10 mouse cellular contexts compared by ENCODE assay signal in genomic region chr5:117313909-117314308, GRCm38 (mm10). TPM values are rescaled to one million over a fixed set of nuclear protein-coding genes. Genes with fewer than 3 reads are reported as not detected.
DNase-seq lines count a peak whose midpoint lies in the region; ATAC-seq and TF ChIP-seq lines count a peak whose summit lies in the region.
"Had no signal": no experiment of that assay in that cellular context is flagged by ENCODE, and none has a peak within 500 bp of the region (broad histone marks: within the 10 kb centered on the region; RNA-seq: fewer than 3 reads in every experiment).

No protein-coding gene starts in this region.

- H3K4me2 ChIP-seq in forebrain, embryonic 13.5 days = peak overlapping the region; percentile 29
- H3K4me2 ChIP-seq in forebrain, embryonic 15.5 days (replicated peaks) = no peak overlapping the region
- H3K4me2 ChIP-seq in liver, embryonic 14.5 days (ENCODE audit: low read depth) = peak overlapping the region; percentile 58

- H3K27ac ChIP-seq in forebrain, embryonic 13.5 days = no peak overlapping the region
- H3K27ac ChIP-seq in forebrain, embryonic 15.5 days (replicated peaks) = no peak overlapping the region
- no peak overlapping the region for H3K27ac ChIP-seq in liver, embryonic 14.5 days

- H3K4me1 ChIP-seq in forebrain, embryonic 13.5 days = peaks cover 12% of the 10 kb centered on the region
- peaks cover 14% of the 10 kb centered on the region for H3K4me1 ChIP-seq in forebrain, embryonic 15.5 days
- peaks cover 67% of the 10 kb centered on the region for H3K4me1 ChIP-seq in E14TG2a.4 (replicated peaks; ENCODE audit: low read depth, low read length)
- H3K4me1 ChIP-seq in liver, embryonic 14.5 days (replicated peaks; ENCODE audit: control insufficient read depth in 2 of 2, insufficient read depth in 2 of 2, low read length in 1 of 2) = peaks cover 0 to 7% of the 10 kb centered on the region in 2 experiments; a peak in 2 of 4 replicates

- no peak for ATAC-seq in forebrain, embryonic 13.5 days
- no peak for ATAC-seq in forebrain, embryonic 15.5 days (replicated peaks)
- ATAC-seq in granulocyte monocyte progenitor cell, adult 5-6 weeks (replicated peaks; ENCODE audit: poor library complexity, severe bottlenecking) = 0 out of 2 replicates have a peak, but pooled peaks have one; percentile 6
- ATAC-seq in liver, embryonic 14.5 days (ENCODE audit: insufficient read depth) = no peak

- no peak for TF ChIP-seq EP300 in liver, embryonic 14.5 days (IDR thresholded peaks at IDR 0.05; ENCODE audit: low read depth)

- no peak overlapping the region for H3K9ac ChIP-seq in forebrain, embryonic 13.5 days
- H3K9ac ChIP-seq in forebrain, embryonic 15.5 days (replicated peaks) = no peak overlapping the region
- peak overlapping the region; percentile 6; the same call in 1 of the 2 replicates for H3K9ac ChIP-seq in liver, embryonic 14.5 days (replicated peaks)

- 46% methylated on average over 10 of the region's 10 CpGs for WGBS in forebrain, embryonic 13.5 days
- WGBS in forebrain, embryonic 15.5 days = 45% methylated on average over 10 of the region's 10 CpGs
- WGBS in liver, embryonic 14.5 days (ENCODE audit: insufficient replicate concordance) = 29% methylated on average over 10 of the region's 10 CpGs

- TF ChIP-seq CTCF in E14TG2a.4 (conservative IDR thresholded peaks at IDR 0.05; ENCODE audit: low read length) = no peak
- no peak for TF ChIP-seq CTCF in liver, embryonic 14.5 days (IDR thresholded peaks at IDR 0.05; ENCODE audit: low read depth)

- H3K27me3 ChIP-seq in forebrain, embryonic 13.5 days = peaks cover 24% of the 10 kb centered on the region; the same call in 1 of the 2 replicates
- H3K27me3 ChIP-seq in forebrain, embryonic 15.5 days = no peaks in the 10 kb centered on the region
- peaks cover 26% of the 10 kb centered on the region for H3K27me3 ChIP-seq in E14TG2a.4 (ENCODE audit: insufficient read depth, low read length)
- H3K27me3 ChIP-seq in liver, embryonic 14.5 days (ENCODE audit: control insufficient read depth, insufficient read depth, low read length) = peaks cover 19% of the 10 kb centered on the region

- no peaks in the 10 kb centered on the region for H3K36me3 ChIP-seq in forebrain, embryonic 13.5 days (ENCODE audit: poor library complexity, severe bottlenecking)
- no peaks in the 10 kb centered on the region for H3K36me3 ChIP-seq in forebrain, embryonic 15.5 days
- no peaks in the 10 kb centered on the region for H3K36me3 ChIP-seq in E14TG2a.4 (ENCODE audit: insufficient read depth, low read length)
- H3K36me3 ChIP-seq in liver, embryonic 14.5 days (replicated peaks; ENCODE audit: control insufficient read depth, insufficient read depth, low read depth) = no peaks in the 10 kb centered on the region

- H3K9me3 ChIP-seq in forebrain, embryonic 13.5 days (replicated peaks) = no peaks in the 10 kb centered on the region
- H3K9me3 ChIP-seq in forebrain, embryonic 15.5 days = no peaks in the 10 kb centered on the region
- H3K9me3 ChIP-seq in E14TG2a.4 (ENCODE audit: low read length) = no peaks in the 10 kb centered on the region
- no peaks in the 10 kb centered on the region for H3K9me3 ChIP-seq in liver, embryonic 14.5 days (ENCODE audit: control insufficient read depth, low read length)

- H3K4me3 ChIP-seq in forebrain, embryonic 13.5 days = no peak overlapping the region
- no peak overlapping the region for H3K4me3 ChIP-seq in forebrain, embryonic 15.5 days
- peak overlapping the region; percentile 65 for H3K4me3 ChIP-seq in E14TG2a.4 (replicated peaks; ENCODE audit: low read length)
- peak overlapping the region; percentile 34 to 59; a peak in 3 of 4 replicates for H3K4me3 ChIP-seq in liver, embryonic 14.5 days (ENCODE audit: insufficient read depth in 1 of 2, low read depth in 2 of 2, low read length in 2 of 2)
- H3K4me3 ChIP-seq: myocyte had no signal

- no peak for DNase-seq in liver, embryonic 14.5 days (ENCODE audit: low read depth in 3 of 3, low spot score in 3 of 3)
- DNase-seq in cerebellum, adult 9-11 months = no peak
- no peak for DNase-seq in embryo, embryonic 10.5 days (ENCODE audit: low spot score)
- no peak for DNase-seq in kidney, adult 9 months
- DNase-seq: layer of hippocampus, adult 9-11 months had no signal

RNA-seq across cellular contexts. Expression of gene Vsig10, which starts 5.0 kb away (rescaled TPM):
- 0.98 and 2.6 TPM in 2 replicates for polyA plus RNA-seq in forebrain, embryonic 13.5 days (2015; fragmentation: Nextera tagmentation; extraction: Ambion mirVana)
- polyA plus RNA-seq in forebrain, embryonic 15.5 days (2015; fragmentation: Nextera tagmentation; extraction: Ambion mirVana) = 1.4 and 1.7 TPM in 2 replicates
- 0.92 and 2.9 TPM in 2 replicates for total RNA-seq in granulocyte monocyte progenitor cell, adult 5-6 weeks (2014; fragmentation: Nextera tagmentation)
- 0.56 and 1.5 TPM in 2 replicates for total RNA-seq in granulocyte monocyte progenitor cell, adult 5-6 weeks (2017)
- 0.84 and 1.2 TPM in 2 replicates for polyA plus RNA-seq in liver, embryonic 14.5 days (2012; rRNA removed)
- 0.60 and 1.5 TPM in 2 replicates for polyA plus RNA-seq in liver, embryonic 14.5 days (2014; fragmentation: Nextera tagmentation; extraction: Ambion mirVana)

RNA-seq across cellular contexts. Expression of gene Pebp1, which starts 26.5 kb away (rescaled TPM):
- 1,080 and 1,130 TPM in 2 replicates for polyA plus RNA-seq in forebrain, embryonic 13.5 days (2015; fragmentation: Nextera tagmentation; extraction: Ambion mirVana)
- polyA plus RNA-seq in forebrain, embryonic 15.5 days (2015; fragmentation: Nextera tagmentation; extraction: Ambion mirVana) = 1,178 and 1,180 TPM in 2 replicates
- 447 and 515 TPM in 2 replicates for total RNA-seq in granulocyte monocyte progenitor cell, adult 5-6 weeks (2014; fragmentation: Nextera tagmentation)
- 170 and 182 TPM in 2 replicates for total RNA-seq in granulocyte monocyte progenitor cell, adult 5-6 weeks (2017)
- 118 and 165 TPM in 2 replicates for polyA plus RNA-seq in liver, embryonic 14.5 days (2012; rRNA removed)
- 194 and 207 TPM in 2 replicates for polyA plus RNA-seq in liver, embryonic 14.5 days (2014; fragmentation: Nextera tagmentation; extraction: Ambion mirVana)

RNA-seq across cellular contexts. Expression of gene Wsb2, which starts 43.2 kb away (rescaled TPM):
- polyA plus RNA-seq in forebrain, embryonic 13.5 days (2015; fragmentation: Nextera tagmentation; extraction: Ambion mirVana) = 86.2 and 99.0 TPM in 2 replicates
- 196 and 213 TPM in 2 replicates for polyA plus RNA-seq in forebrain, embryonic 15.5 days (2015; fragmentation: Nextera tagmentation; extraction: Ambion mirVana)
- 12.4 and 13.1 TPM in 2 replicates for total RNA-seq in granulocyte monocyte progenitor cell, adult 5-6 weeks (2014; fragmentation: Nextera tagmentation)
- 7.4 and 15.2 TPM in 2 replicates for total RNA-seq in granulocyte monocyte progenitor cell, adult 5-6 weeks (2017)
- polyA plus RNA-seq in liver, embryonic 14.5 days (2012; rRNA removed) = 13.9 and 14.1 TPM in 2 replicates
- polyA plus RNA-seq in liver, embryonic 14.5 days (2014; fragmentation: Nextera tagmentation; extraction: Ambion mirVana) = 15.3 and 18.5 TPM in 2 replicates

Comparison
In these comparisons a context has a peak if more than half of its experiments do, and no peak if none do; other contexts are left out.
1. H3K4me3 ChIP-seq: peak in E14TG2a.4 (single experiment) and liver, embryonic 14.5 days (2 of 2); none in forebrain, embryonic 13.5 days (single experiment) and forebrain, embryonic 15.5 days (single experiment).